Mouse (Mus musculus): ENCODE data around the gene Nfkbil1. TPM values are rescaled to one million over a fixed set of nuclear protein-coding genes. Genes with fewer than 3 reads are reported as not detected.

The Nfkbil1 gene
- polyA plus RNA-seq, 1 experiment from 2014 or later, result 13.2 TPM

DNA sequence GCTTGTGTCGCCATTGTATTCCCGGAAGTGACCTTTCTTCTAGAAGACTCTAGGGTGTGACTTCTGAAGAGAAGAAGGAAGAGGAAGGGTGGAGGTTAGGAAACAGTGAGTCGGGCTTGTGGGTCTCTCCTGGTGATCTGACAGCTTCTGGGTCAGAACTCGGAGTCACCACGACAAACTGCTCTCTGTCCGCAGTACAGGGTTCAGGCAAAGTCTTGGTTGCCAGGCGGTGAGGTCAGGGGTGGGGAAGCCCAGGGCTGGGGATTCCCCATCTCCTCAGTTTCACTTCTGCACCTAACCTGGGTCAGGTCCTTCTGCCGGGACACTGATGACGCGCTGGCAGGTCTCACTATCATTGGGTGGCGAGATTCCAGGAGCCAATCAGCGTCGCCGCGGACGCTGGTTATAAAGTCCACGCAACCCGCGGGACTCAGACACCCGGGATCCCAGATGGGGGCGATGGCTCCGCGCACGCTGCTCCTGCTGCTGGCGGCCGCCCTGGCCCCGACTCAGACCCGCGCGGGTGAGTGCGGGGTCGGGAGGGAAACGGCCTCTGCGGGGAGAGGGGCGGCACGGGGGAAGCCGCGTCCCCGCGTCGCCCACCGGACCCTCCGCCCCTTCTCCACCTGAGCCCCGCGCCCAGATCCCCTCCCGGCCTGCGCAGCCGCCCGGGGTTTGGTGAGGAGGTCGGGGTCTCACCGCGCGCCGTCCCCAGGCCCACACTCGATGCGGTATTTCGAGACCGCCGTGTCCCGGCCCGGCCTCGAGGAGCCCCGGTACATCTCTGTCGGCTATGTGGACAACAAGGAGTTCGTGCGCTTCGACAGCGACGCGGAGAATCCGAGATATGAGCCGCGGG is 27.3 kb upstream of the Nfkbil1 start, which contains the start of gene H2-D1:
TSS of gene H2-D1 (plus strand) at position 67 of the 859 bp plus-strand sequence.
- H3K4me3 ChIP-seq, result peak within 1 kb of the TSS; percentile 67
- WGBS, result 1% methylated on average over 73 of the region's 73 CpGs
- peak within 1 kb of the TSS; percentile 49 for H3K9ac ChIP-seq
- 0 out of 2 replicates have a peak, but pooled peaks cover 5% of the 10 kb centered on the region for H3K4me1 ChIP-seq
- H3K9me3 ChIP-seq, result no peaks in the 10 kb centered on the region
- no peaks in the 10 kb centered on the region for H3K36me3 ChIP-seq
- ATAC-seq (ENCODE audit: borderline replicate concordance, extremely low read depth, low FRiP score, low TSS enrichment), result peak; percentile 84
- H3K27ac ChIP-seq, result no peak within 1 kb of the TSS
- H3K27me3 ChIP-seq, result peaks cover 30% of the 10 kb centered on the region; the same call in 1 of the 2 replicates
- peak within 1 kb of the TSS; percentile 98 for H3K4me2 ChIP-seq

DNA sequence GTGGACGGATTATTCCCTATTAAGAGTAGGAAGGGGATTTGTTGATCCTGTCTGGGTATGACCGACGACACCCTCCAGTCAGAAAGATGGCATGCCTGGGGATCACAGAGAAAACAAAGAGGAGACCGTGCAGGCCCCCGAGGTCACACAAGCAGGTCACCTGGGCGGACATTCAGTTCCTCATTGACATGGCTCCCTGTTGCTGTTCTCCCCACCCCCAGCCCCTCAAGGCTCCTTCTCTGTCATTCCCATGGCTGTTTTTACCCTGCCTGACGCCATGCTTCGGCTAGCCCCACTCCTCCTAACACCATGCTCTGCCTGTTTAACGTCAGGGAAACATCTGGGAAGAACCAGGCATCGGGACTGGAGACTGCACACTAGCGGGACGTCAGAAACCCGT is 26.1 kb upstream of the Nfkbil1 start:
- no peak overlapping the region for H3K4me2 ChIP-seq
- WGBS, result 56% methylated on average over 13 of the region's 13 CpGs
- ATAC-seq (ENCODE audit: borderline replicate concordance, extremely low read depth, low FRiP score, low TSS enrichment), result no peak
- H3K4me1 ChIP-seq, result 0 out of 2 replicates have a peak, but pooled peaks cover 5% of the 10 kb centered on the region
- peaks cover 30% of the 10 kb centered on the region; the same call in 1 of the 2 replicates for H3K27me3 ChIP-seq
- no peaks in the 10 kb centered on the region for H3K36me3 ChIP-seq
- H3K27ac ChIP-seq, result no peak overlapping the region
- H3K9ac ChIP-seq, result no peak overlapping the region
- no peak overlapping the region for H3K4me3 ChIP-seq
- H3K9me3 ChIP-seq, result no peaks in the 10 kb centered on the region

DNA sequence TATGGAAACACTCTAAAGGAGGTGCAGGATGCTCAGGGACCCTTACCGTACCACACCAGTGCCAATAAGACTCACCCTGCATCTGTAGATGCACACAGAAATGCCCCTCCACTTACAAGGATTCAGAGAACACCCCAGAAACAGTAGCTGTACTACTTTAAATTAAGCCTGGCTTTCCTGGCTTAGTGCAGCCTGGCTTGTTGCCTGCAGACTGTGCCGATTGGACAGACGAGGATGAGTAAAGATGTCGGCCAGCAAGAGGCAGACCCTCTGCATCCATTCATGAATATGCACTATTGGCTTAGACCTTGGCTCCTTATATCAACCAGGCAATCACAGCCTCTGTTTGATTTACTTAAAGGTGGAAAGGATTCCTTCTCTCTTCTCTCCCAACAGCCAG is 24.0 kb upstream of the Nfkbil1 start:
- no peak overlapping the region for H3K4me3 ChIP-seq
- no peak overlapping the region for H3K9ac ChIP-seq
- H3K4me2 ChIP-seq, result no peak overlapping the region
- H3K27me3 ChIP-seq, result peaks cover 26% of the 10 kb centered on the region; the same call in 1 of the 2 replicates
- 0 out of 2 replicates have a peak, but pooled peaks cover 5% of the 10 kb centered on the region for H3K4me1 ChIP-seq
- no peak overlapping the region for H3K27ac ChIP-seq
- no peak for ATAC-seq (ENCODE audit: borderline replicate concordance, extremely low read depth, low FRiP score, low TSS enrichment)
- no peaks in the 10 kb centered on the region for H3K9me3 ChIP-seq
- no peaks in the 10 kb centered on the region for H3K36me3 ChIP-seq
- WGBS, result 73% methylated on average over 4 of the region's 4 CpGs

DNA sequence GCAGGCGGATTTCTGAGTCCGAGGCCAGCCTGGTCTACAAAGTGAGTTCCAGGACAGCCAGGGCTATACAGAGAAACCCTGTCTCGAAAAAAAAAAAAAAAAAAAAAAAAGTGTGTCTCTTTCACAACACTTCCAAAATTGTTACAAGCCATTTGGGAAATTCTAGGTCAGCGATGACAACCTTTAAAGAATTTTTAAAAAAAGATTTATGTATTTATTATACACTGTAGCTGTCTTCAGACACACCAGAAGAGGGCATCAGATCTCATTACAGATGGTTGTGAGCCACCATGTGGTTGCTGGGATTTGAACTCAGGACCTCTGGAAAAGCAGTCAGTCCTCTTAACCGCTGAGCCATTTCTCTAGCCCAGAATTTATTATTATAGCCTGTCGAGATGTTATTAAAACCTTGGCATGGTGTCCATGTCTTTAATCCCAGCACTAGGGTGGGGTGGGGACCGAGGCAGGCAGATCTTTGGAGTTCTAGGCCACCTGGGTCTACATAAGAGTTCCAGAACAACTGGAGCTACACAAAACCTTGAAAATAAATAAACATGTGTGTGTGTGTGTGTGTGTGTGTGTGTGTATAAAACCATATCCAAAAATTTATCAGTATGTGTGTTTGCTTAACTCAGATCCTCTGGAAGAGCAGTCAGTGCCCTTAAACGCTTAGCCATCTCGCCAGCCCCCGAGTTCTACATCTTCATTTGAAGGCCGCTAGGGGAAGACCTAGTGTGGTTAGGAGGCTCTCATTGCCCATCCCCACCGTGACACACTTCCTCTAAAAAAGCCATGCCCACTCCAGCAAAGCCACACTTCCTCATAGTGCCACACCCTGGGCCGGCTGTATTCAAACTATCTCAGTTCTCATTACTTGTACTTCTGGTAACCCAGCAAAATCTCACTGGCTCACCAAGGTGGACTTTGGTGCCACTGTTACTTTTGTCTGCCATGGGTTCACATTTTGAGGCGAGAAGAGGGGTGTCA is 23.2 kb upstream of the Nfkbil1 start:
- peaks cover 1% of the 10 kb centered on the region for H3K36me3 ChIP-seq
- ATAC-seq (ENCODE audit: borderline replicate concordance, extremely low read depth, low FRiP score, low TSS enrichment), result no peak
- H3K9me3 ChIP-seq, result no peaks in the 10 kb centered on the region
- 53% methylated on average over 13 of the region's 14 CpGs for WGBS
- H3K9ac ChIP-seq, result no peak overlapping the region
- H3K4me1 ChIP-seq, result 0 out of 2 replicates have a peak, but pooled peaks cover 5% of the 10 kb centered on the region
- no peak overlapping the region for H3K4me3 ChIP-seq
- H3K4me2 ChIP-seq, result peak overlapping the region; percentile 42; the same call in 1 of the 2 replicates
- H3K27me3 ChIP-seq, result peaks cover 18% of the 10 kb centered on the region; the same call in 1 of the 2 replicates
- no peak overlapping the region for H3K27ac ChIP-seq

DNA sequence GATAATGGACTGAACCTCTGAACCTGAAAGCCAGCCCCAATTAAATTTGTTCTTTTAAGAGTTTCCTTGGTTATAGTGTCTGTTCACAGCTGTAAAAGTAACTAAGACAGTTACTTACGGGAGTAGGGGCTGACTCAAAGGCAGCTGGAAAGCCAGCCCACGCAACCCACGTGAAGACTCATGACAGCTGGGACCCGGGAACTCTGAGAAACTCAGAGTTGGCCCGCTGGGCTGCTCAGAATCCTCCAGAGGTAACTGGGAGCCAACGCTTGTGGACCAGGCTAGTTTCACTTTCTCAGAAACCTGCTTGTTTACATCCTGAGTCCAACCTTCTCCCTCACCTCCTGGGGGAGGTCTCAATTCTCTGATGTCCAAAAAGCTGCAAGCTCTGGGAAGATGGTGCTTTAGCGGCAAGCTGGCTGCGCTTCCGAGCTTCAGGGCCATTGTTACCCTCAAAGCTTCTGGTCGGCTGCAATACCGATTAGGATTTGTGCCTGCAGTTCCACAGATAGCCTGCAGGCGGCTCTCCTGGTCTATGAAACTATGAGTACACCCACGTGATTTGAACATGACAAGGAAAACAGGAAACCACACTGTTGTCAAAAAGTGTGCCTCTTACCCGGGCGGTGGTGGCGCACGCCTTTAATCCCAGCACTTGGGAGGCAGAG is 22.4 kb upstream of the Nfkbil1 start:
- H3K9ac ChIP-seq, result no peak overlapping the region; the same call in 1 of the 2 replicates
- 0 out of 2 replicates have a peak, but pooled peaks cover 5% of the 10 kb centered on the region for H3K4me1 ChIP-seq
- H3K27me3 ChIP-seq, result peaks cover 10% of the 10 kb centered on the region; the same call in 1 of the 2 replicates
- no peak for ATAC-seq (ENCODE audit: borderline replicate concordance, extremely low read depth, low FRiP score, low TSS enrichment)
- H3K36me3 ChIP-seq, result peaks cover 9% of the 10 kb centered on the region
- no peak overlapping the region for H3K27ac ChIP-seq
- no peaks in the 10 kb centered on the region for H3K9me3 ChIP-seq
- peak overlapping the region; percentile 18 for H3K4me3 ChIP-seq
- 14% methylated on average over 17 of the region's 17 CpGs for WGBS
- peak overlapping the region; percentile 42 for H3K4me2 ChIP-seq

DNA sequence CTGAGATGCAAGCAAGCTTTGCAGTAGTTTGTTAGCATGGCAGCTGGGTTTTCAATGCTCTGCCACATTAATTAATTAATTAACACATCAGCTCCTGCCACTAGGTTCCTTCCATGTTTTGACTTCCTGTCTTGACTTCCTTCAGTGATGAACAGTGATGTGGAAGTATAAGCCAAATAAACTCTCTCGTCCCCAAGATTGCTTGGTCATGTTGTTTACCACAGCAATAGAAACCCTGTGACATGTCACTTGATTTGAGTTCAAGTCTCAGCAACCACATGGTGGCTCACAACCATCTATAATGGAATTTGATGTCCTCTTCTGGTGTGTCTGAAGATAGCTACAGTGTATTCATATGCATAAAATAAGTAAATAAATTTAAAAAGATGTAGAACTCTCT is 21.8 kb upstream of the Nfkbil1 start:
- Histone ChIP-seq H3K4me1 (0 out of 2 replicates have a peak, but pooled peaks cover 1% of the 10 kb centered on the region), H3K4me3 (no peak overlapping the region), H3K27me3 (peaks cover 9% of the 10 kb centered on the region; the same call in 1 of the 2 replicates), H3K9me3 (no peaks in the 10 kb centered on the region), H3K9ac (no peak overlapping the region), H3K4me2 (no peak overlapping the region), H3K36me3 (peaks cover 15% of the 10 kb centered on the region), H3K27ac (no peak overlapping the region)
- WGBS, result 28% methylated on average over 1 of the region's 1 CpGs
- no peak for ATAC-seq (ENCODE audit: borderline replicate concordance, extremely low read depth, low FRiP score, low TSS enrichment)

DNA sequence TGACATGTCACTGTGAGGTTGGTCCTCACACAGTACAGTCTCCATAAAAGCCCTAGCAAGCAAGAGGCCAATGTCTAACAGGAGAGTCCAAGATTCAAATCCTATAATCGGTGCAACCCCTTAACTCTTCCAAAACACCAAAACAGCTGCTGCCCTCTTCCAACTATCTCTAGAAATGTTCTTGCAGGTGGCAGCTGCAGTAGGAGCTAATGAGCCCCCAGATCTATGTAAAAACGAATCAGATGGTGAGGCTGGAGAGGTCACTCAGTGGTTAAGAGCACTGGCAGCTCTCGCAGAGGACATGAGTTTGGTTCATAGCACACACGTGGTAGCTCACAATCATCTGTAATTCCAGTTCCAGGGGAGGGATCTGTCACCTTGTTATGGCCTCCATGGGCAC is 20.1 kb upstream of the Nfkbil1 start:
- 47% methylated on average over 4 of the region's 4 CpGs for WGBS
- Histone ChIP-seq H3K4me1 (no peaks in the 10 kb centered on the region), H3K9me3 (no peaks in the 10 kb centered on the region), H3K27me3 (no peaks in the 10 kb centered on the region), H3K27ac (no peak overlapping the region), H3K9ac (no peak overlapping the region), H3K36me3 (peaks cover 30% of the 10 kb centered on the region), H3K4me2 (no peak overlapping the region), H3K4me3 (no peak overlapping the region)
- ATAC-seq (ENCODE audit: borderline replicate concordance, extremely low read depth, low FRiP score, low TSS enrichment), result no peak

- Histone ChIP-seq H3K27ac (no peak overlapping the region), H3K27me3 (no peaks in the 10 kb centered on the region), H3K36me3 (peaks cover 34% of the 10 kb centered on the region), H3K4me3 (no peak overlapping the region), H3K9ac (no peak overlapping the region), H3K9me3 (no peaks in the 10 kb centered on the region), H3K4me2 (no peak overlapping the region), H3K4me1 (no peaks in the 10 kb centered on the region)
- ATAC-seq (ENCODE audit: borderline replicate concordance, extremely low read depth, low FRiP score, low TSS enrichment), result no peak
- 64% methylated on average over 3 of the region's 3 CpGs for WGBS
Measured at GRCm38 (mm10) chr17:35255301-35255700, 19.7 kb upstream of the Nfkbil1 start.

- 0 out of 2 replicates have a peak, but pooled peaks have one; percentile 6 for ATAC-seq (ENCODE audit: borderline replicate concordance, extremely low read depth, low FRiP score, low TSS enrichment)
- Histone ChIP-seq H3K9ac (no peak overlapping the region), H3K27me3 (no peaks in the 10 kb centered on the region), H3K27ac (no peak overlapping the region), H3K36me3 (peaks cover 43% of the 10 kb centered on the region), H3K4me3 (no peak overlapping the region), H3K4me1 (no peaks in the 10 kb centered on the region), H3K4me2 (no peak overlapping the region), H3K9me3 (no peaks in the 10 kb centered on the region)
- 58% methylated on average over 11 of the region's 11 CpGs for WGBS
Measured at GRCm38 (mm10) chr17:35254241-35255098, 18.9 kb upstream of the Nfkbil1 start.

- H3K27ac ChIP-seq, result no peak overlapping the region
- no peak overlapping the region for H3K9ac ChIP-seq
- H3K4me2 ChIP-seq, result no peak overlapping the region
- H3K27me3 ChIP-seq, result no peaks in the 10 kb centered on the region
- no peaks in the 10 kb centered on the region for H3K4me1 ChIP-seq
- H3K36me3 ChIP-seq, result peaks cover 52% of the 10 kb centered on the region
- no peak overlapping the region for H3K4me3 ChIP-seq
- no peaks in the 10 kb centered on the region for H3K9me3 ChIP-seq
- no peak for ATAC-seq (ENCODE audit: borderline replicate concordance, extremely low read depth, low FRiP score, low TSS enrichment)
- 80% methylated on average over 32 of the region's 32 CpGs for WGBS
Measured at GRCm38 (mm10) chr17:35253293-35254093, 17.9 kb upstream of the Nfkbil1 start.

All from lung, embryonic 15.5 days (tissue).